Mouse (Mus musculus) C2C12 (cell line): ENCODE measurements around the gene Rras2. TPM values are rescaled to one million over a fixed set of nuclear protein-coding genes. Genes with fewer than 3 reads are reported as not detected.

Experiments used
- H3K27me3 ChIP-seq: one replicate; pipeline ENCODE4 v1.6.1; 2011; ENCODE audit not compliant: control insufficient read depth, insufficient read depth, insufficient read length
- H3K36me3 ChIP-seq: one replicate; pipeline ENCODE4 v1.6.1; 2011; ENCODE audit not compliant: control insufficient read depth, insufficient read depth
- H3K4me3 ChIP-seq: one replicate; pipeline ENCODE4 v1.5.1; 2011; ENCODE audit warnings: mild to moderate bottlenecking, control low read depth; ENCODE audit not compliant: poor library complexity, insufficient read depth, severe bottlenecking
- H3K79me2 ChIP-seq: one replicate; pipeline ENCODE4 v1.6.1; 2011; ENCODE audit not compliant: control insufficient read depth, insufficient read depth
- H3K79me3 ChIP-seq: one replicate; pipeline ENCODE4 v1.6.1; 2011; ENCODE audit warnings: low read depth, control low read depth
- H3ac ChIP-seq: one replicate; pipeline ENCODE3; 2011; ENCODE audit warnings: low read depth; ENCODE audit not compliant: control insufficient read depth, insufficient read length
- CEBPB ChIP-seq: IDR thresholded peaks from one replicate; pipeline ENCODE4 v1.6.1; 2011; ENCODE audit warnings: low read depth, mild to moderate bottlenecking, control low read depth, moderate library complexity
- CTCF ChIP-seq: IDR thresholded peaks from one replicate; pipeline ENCODE4 v1.5.1; 2011; ENCODE audit not compliant: control insufficient read depth, insufficient read depth, insufficient read length
- FOSL1 ChIP-seq: IDR thresholded peaks from one replicate; pipeline ENCODE4 v1.8.0; 2011; ENCODE audit warnings: mild to moderate bottlenecking, low read length; ENCODE audit not compliant: poor library complexity, insufficient read depth, severe bottlenecking
- MAX ChIP-seq: IDR thresholded peaks from one replicate; pipeline ENCODE4 v1.6.1; 2011; ENCODE audit warnings: mild to moderate bottlenecking, control low read depth
- MYOD1 ChIP-seq: IDR thresholded peaks from one replicate; pipeline ENCODE4 v1.6.1; 2011; ENCODE audit warnings: low read depth; ENCODE audit not compliant: control insufficient read depth, insufficient read length
- MYOG ChIP-seq: IDR thresholded peaks from one replicate; pipeline ENCODE4 v1.6.1; 2011; ENCODE audit not compliant: control insufficient read depth, insufficient read length; ENCODE audit errors: extremely low read depth
- USF1 ChIP-seq: IDR thresholded peaks from one replicate; pipeline ENCODE4 v1.6.1; 2011; ENCODE audit warnings: low read depth, mild to moderate bottlenecking, control low read depth, moderate library complexity
- polyA plus RNA-seq: library from polyadenylated mRNA; unstranded; fragments of >200 nt; fragmentation: generic; extraction: Trizol; gene quantifications from one replicate; pipeline ENCODE4 v1.2.1, GENCODE M21; 2012; ENCODE audit warnings: missing spikeins

Rras2 gene
- polyA plus RNA-seq, 1 experiment = 55.3 TPM

DNA sequence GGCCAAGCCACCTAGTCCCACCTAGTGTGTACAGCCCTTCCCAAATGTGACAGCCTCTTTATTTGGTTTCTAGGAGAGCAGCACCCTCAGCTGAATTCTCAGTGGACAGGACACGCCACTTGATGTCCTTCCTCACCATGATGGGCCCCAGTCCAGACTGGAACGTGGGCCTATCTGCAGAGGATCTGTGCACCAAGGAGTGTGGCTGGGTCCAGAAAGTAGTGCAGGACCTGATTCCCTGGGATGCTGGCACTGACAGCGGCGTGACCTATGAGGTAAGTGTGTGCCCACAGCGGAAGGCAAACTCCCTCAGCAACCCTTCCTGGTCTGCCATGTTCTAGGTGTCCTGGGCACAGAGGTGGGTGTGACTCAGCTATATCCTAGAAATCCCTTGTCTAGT, 88.8 kb downstream of the Rras2 start:
- H3K27me3 ChIP-seq = no peaks in the 10 kb centered on the region
- no peaks in the 10 kb centered on the region for H3K79me2 ChIP-seq
- no peak for TF ChIP-seq MAX
- no peak for TF ChIP-seq CEBPB
- TF ChIP-seq MYOD1 = no peak
- TF ChIP-seq CTCF = no peak
- no peak for TF ChIP-seq USF1
- no peak for TF ChIP-seq FOSL1
- TF ChIP-seq MYOG = no peak
- H3K36me3 ChIP-seq = no peaks in the 10 kb centered on the region
- H3ac ChIP-seq = no peak overlapping the region
- no peaks in the 10 kb centered on the region for H3K79me3 ChIP-seq
- no peak overlapping the region for H3K4me3 ChIP-seq

DNA sequence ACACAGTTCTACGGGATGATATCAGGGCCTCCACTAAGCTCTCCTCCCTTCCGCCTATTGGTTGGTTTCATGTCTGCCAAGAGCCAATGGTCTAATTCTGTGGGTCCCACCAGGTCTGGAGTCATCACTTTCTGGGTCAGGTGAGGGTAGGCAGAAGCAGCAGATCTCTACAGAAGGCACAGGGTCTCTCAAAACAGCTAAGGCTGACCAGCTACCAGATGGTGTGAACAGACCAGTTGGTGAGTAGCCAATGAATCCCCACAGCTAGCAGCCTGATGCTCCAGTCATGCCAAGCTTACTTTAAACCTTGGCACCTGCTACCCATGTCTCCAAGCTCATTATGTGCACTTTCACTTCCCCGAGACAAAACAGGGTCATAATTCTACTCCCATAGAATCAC, 90.2 kb downstream of the Rras2 start:
- H3K4me3 ChIP-seq = no peak overlapping the region
- H3K27me3 ChIP-seq = no peaks in the 10 kb centered on the region
- no peak overlapping the region for H3ac ChIP-seq
- H3K79me2 ChIP-seq = no peaks in the 10 kb centered on the region
- TF ChIP-seq CEBPB (no peak), MYOG (no peak), MYOD1 (no peak), MAX (no peak), USF1 (no peak), CTCF (no peak), FOSL1 (no peak)
- H3K79me3 ChIP-seq = no peaks in the 10 kb centered on the region
- H3K36me3 ChIP-seq = no peaks in the 10 kb centered on the region

DNA sequence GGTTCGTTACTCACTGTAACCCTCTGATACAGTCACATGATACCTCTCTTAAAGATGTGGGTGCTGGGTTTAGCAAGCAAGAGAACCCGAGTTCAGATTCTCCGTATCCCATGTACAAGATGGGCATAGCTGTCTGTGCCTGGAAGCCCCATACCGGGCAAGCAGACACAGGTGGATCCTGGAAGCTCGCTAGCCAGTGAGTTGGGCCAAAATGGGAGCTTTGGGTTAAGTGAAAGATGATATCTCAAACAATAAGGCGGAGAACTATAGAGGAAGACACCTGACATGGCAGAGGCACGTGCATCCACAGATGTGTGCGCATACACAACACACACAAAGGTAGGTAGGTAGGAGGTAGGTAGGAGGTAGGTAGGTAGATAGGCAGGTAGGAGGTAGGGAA, 90.7 kb downstream of the Rras2 start:
- no peaks in the 10 kb centered on the region for H3K36me3 ChIP-seq
- H3K79me3 ChIP-seq = no peaks in the 10 kb centered on the region
- H3K4me3 ChIP-seq = no peak overlapping the region
- no peaks in the 10 kb centered on the region for H3K79me2 ChIP-seq
- H3K27me3 ChIP-seq = no peaks in the 10 kb centered on the region
- TF ChIP-seq CTCF = no peak
- TF ChIP-seq MAX = no peak
- TF ChIP-seq USF1 = no peak
- no peak for TF ChIP-seq MYOG
- TF ChIP-seq FOSL1 = no peak
- TF ChIP-seq MYOD1 = no peak
- TF ChIP-seq CEBPB = no peak
- H3ac ChIP-seq = no peak overlapping the region

DNA sequence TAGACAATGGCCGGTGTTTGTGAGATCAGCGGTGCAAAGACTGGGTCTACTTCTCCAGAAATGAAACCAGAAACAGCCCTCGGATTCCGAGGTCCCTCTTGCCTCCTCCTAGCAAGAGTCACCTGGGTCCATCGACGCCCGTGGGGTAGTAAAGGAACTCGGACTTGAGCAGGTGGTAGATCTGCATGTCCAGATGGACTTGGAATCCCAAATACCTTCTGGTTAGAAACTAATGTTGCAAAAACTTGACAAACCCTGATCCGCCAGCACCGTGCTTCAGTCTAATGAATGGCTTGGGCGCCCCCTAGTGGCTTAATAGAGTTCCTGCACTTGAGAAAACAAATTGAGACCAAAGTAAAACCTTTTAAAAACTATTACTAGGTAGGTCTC, 96.9 kb downstream of the Rras2 start:
- no peak for TF ChIP-seq FOSL1
- TF ChIP-seq CEBPB = no peak
- TF ChIP-seq MYOG = no peak
- TF ChIP-seq CTCF = no peak
- no peak for TF ChIP-seq MAX
- TF ChIP-seq USF1 = no peak
- no peak for TF ChIP-seq MYOD1
- Histone ChIP-seq H3K4me3 (no peak overlapping the region), H3ac (no peak overlapping the region), H3K36me3 (no peaks in the 10 kb centered on the region), H3K27me3 (no peaks in the 10 kb centered on the region), H3K79me3 (no peaks in the 10 kb centered on the region), H3K79me2 (no peaks in the 10 kb centered on the region)

DNA sequence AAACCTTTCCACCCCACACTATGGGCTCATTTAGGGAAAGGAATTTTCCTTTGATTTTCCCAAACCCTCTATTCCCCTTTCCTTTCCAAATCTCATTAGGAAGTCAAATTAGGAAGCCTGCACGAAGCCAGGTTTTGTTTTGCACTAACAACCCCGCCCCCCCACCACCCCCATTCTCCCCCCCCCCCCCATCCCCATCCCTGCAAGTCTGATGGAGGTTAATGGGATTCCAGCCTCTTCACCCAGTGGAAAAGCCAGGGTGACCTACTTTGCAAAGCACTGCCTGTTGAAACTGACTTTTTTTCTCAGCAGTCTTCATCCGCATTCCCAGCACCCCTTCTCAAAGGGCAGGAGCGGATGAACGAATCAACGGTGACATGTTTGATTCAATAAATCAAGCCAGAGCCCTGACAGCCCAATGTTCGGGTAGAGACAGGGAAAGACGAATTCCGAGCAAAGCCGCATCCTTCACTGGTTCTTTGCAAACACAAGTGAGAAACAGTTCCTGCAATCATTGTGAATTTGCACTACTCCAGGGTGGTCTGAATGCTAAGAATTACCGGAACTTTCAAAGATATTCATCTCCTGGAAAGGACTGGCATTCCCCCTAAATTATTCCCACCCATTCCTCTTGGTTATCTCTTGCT, 97.4 kb downstream of the Rras2 start:
- no peaks in the 10 kb centered on the region for H3K27me3 ChIP-seq
- no peaks in the 10 kb centered on the region for H3K79me2 ChIP-seq
- TF ChIP-seq MYOG = no peak
- no peak for TF ChIP-seq CEBPB
- no peak for TF ChIP-seq CTCF
- no peak for TF ChIP-seq USF1
- TF ChIP-seq MYOD1 = no peak
- no peak for TF ChIP-seq FOSL1
- no peak for TF ChIP-seq MAX
- no peak overlapping the region for H3ac ChIP-seq
- H3K79me3 ChIP-seq = no peaks in the 10 kb centered on the region
- no peaks in the 10 kb centered on the region for H3K36me3 ChIP-seq
- no peak overlapping the region for H3K4me3 ChIP-seq
